Mouse (Mus musculus) testis, adult 2 months (tissue): ENCODE results near the gene Nkiras1. TPM values are rescaled to one million over a fixed set of nuclear protein-coding genes. Genes with fewer than 3 reads are reported as not detected.
A peak's percentile ranks its signal among the peaks of the same experiment; 100 is the strongest.
"Not testable (repeated sequence)": the region's sequence is repeated elsewhere in the genome, so short reads cannot be mapped to it uniquely, and the experiment has no call there.

Experiments
- H3K27ac ChIP-seq: fragments of 200-500 bp; 2 replicates; pipeline ENCODE4 v1.5.1; 2012; ENCODE audit warnings: low read depth, low read length; ENCODE audit not compliant: control insufficient read depth, insufficient read depth
- H3K27me3 ChIP-seq: fragments of 200-500 bp; 2 replicates; pipeline ENCODE4 v1.6.1; 2012; ENCODE audit warnings: mild to moderate bottlenecking, low read length, moderate library complexity; ENCODE audit not compliant: control insufficient read depth, insufficient read depth
- H3K36me3 ChIP-seq: fragments of 200-500 bp; 2 replicates; pipeline ENCODE4 v1.6.1; 2012; ENCODE audit warnings: mild to moderate bottlenecking, low read length; ENCODE audit not compliant: control insufficient read depth, insufficient read depth
- H3K4me1 ChIP-seq: fragments of 200-500 bp; 2 replicates; pipeline ENCODE4 v1.6.1; 2012; ENCODE audit warnings: low read length; ENCODE audit not compliant: control insufficient read depth, insufficient read depth
- H3K4me3 ChIP-seq: fragments of 200-500 bp; 2 replicates; pipeline ENCODE4 v1.5.1; 2012; ENCODE audit warnings: low read depth, mild to moderate bottlenecking, low read length, moderate library complexity, mixed read lengths; ENCODE audit not compliant: control insufficient read depth
- CTCF ChIP-seq: fragments of 200-500 bp; IDR thresholded peaks from 2 replicates; pipeline ENCODE4 v1.5.1; 2012; ENCODE audit warnings: low read depth, mild to moderate bottlenecking, inconsistent platforms, low read length, moderate library complexity; ENCODE audit not compliant: control insufficient read depth, insufficient read depth, insufficient replicate concordance
- POLR2A ChIP-seq: fragments of 200-500 bp; IDR thresholded peaks from 2 replicates; pipeline ENCODE4 v1.6.1; 2012; ENCODE audit warnings: low read depth, mild to moderate bottlenecking, inconsistent platforms, low read length, moderate library complexity; ENCODE audit not compliant: control insufficient read depth
- polyA plus RNA-seq: library from polyadenylated mRNA; depleted of rRNA; stranded (reverse); fragments of >200 nt; gene quantifications from 2 replicates; pipeline ENCODE4 v1.2.3, GENCODE M21; 2012; rRNA removed

The Nkiras1 gene
- 2.9 and 4.7 TPM in 2 replicates for polyA plus RNA-seq

- peaks cover 4% of the 10 kb centered on the region for H3K4me1 ChIP-seq
- TF ChIP-seq POLR2A: peak; percentile 89; the same call in 1 of the 2 replicates
- TF ChIP-seq CTCF: no peak
- no peaks in the 10 kb centered on the region; the same call in 1 of the 2 replicates for H3K36me3 ChIP-seq
- H3K27me3 ChIP-seq: no peaks in the 10 kb centered on the region
- peak within 1 kb of the TSS; percentile 87 for H3K27ac ChIP-seq
- peak within 1 kb of the TSS; percentile 91 for H3K4me3 ChIP-seq
Measured at GRCm38 (mm10) chr14:18270529-18271441, at the start of gene Nkiras1, which contains the start of gene Rpl15. Nkiras1 (plus strand) TSS chr14:18271136. Rpl15 (minus strand) TSS chr14:18271391.

GRCm38 (mm10) chr14:18221977-18222376 lies 49.0 kb upstream of the Nkiras1 start:
- no peaks in the 10 kb centered on the region for H3K4me1 ChIP-seq
- TF ChIP-seq POLR2A (no peak), CTCF (no peak)
- H3K27ac ChIP-seq: no peak overlapping the region
- H3K36me3 ChIP-seq: no peaks in the 10 kb centered on the region
- H3K4me3 ChIP-seq: no peak overlapping the region
- H3K27me3 ChIP-seq: no peaks in the 10 kb centered on the region

GRCm38 (mm10) chr14:18225431-18225830 lies 45.5 kb upstream of the Nkiras1 start:
- not testable (repeated sequence) for H3K4me1 ChIP-seq, H3K4me3 ChIP-seq, H3K36me3 ChIP-seq, H3K27me3 ChIP-seq, H3K27ac ChIP-seq

- not testable (repeated sequence) for H3K27ac ChIP-seq, H3K36me3 ChIP-seq, H3K4me3 ChIP-seq, H3K27me3 ChIP-seq, H3K4me1 ChIP-seq
Measured at GRCm38 (mm10) chr14:18226181-18226580, 44.8 kb upstream of the Nkiras1 start.

GRCm38 (mm10) chr14:18229751-18230150 lies 41.2 kb upstream of the Nkiras1 start:
- H3K27me3 ChIP-seq, H3K4me1 ChIP-seq, H3K36me3 ChIP-seq, H3K27ac ChIP-seq, H3K4me3 ChIP-seq: not testable (repeated sequence)

- H3K4me1 ChIP-seq, H3K27me3 ChIP-seq, H3K4me3 ChIP-seq, H3K27ac ChIP-seq, H3K36me3 ChIP-seq: not testable (repeated sequence)
Measured at GRCm38 (mm10) chr14:18231866-18232265, 39.1 kb upstream of the Nkiras1 start.

GRCm38 (mm10) chr14:18233076-18233475 lies 37.9 kb upstream of the Nkiras1 start:
- H3K4me1 ChIP-seq: no peaks in the 10 kb centered on the region; the same call in none of the 2 replicates
- no peak overlapping the region for H3K27ac ChIP-seq
- TF ChIP-seq POLR2A (no peak), CTCF (no peak)
- H3K4me3 ChIP-seq: no peak overlapping the region
- no peaks in the 10 kb centered on the region for H3K36me3 ChIP-seq
- H3K27me3 ChIP-seq: no peaks in the 10 kb centered on the region
